Mouse (Mus musculus): Measurements from ENCODE around the gene Rbm17. TPM values are rescaled to one million over a fixed set of nuclear protein-coding genes. Genes with fewer than 3 reads are reported as not detected.
"Not testable (repeated sequence)": the region's sequence is repeated elsewhere in the genome, so short reads cannot be mapped to it uniquely, and the experiment has no call there.

Rbm17 gene
- total RNA-seq (2021) = 10 to 100 TPM; 73.5 to 87.7 TPM

DNA sequence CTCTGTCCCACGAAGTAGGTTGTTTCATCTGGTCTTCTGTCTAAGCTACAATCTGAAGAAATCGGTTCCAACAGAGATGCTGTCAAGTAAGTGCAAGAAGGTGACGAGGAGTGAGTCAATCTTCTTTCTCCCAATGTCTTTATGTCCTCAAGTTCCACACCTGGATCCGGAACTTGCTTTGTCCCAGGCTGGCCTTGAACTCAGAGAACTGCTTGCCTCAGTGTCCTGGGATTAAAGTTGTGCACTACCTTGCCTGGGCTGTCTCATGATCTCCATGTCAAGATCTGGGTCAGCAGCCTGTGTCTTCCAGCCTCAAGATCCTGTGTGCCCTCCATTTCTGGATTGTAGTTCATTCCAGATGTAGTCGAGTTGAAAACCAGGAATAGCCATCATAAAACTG, at the start of gene Rbm17:
TSS of gene Rbm17 (minus strand) at position 101 of the 400 bp plus-strand sequence.
- intact Hi-C loops (cut with DNase I) = loop anchor here (5.0 kb wide), 1 partner anchor 173 kb away; the partner anchor contains the start of genes Ankrd16 and Fbh1
- DNase-seq (ENCODE audit: low spot score in 2 of 2) = no peak

DNA sequence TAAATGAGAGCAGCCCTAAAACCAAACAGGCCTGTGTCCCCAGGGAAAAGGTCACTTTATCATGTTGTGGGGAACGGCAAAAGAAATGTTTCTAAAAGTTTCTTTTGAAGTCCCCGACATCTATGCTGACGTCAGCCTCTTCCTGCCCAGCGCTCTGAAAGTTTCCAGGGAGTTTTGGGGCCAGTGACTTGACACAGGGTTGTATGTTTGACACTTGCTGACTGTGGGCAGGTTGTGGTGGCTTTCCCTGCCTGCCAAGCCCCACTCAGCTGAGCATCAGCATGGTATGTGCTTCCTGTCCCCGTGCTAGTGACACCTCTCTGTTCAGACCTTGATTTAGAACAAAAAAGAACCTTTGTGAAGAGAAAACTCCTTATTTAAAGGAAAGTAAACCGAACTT, 49.4 kb upstream of the Rbm17 start:
- intact Hi-C loops (cut with DNase I) = no loop called here

DNA sequence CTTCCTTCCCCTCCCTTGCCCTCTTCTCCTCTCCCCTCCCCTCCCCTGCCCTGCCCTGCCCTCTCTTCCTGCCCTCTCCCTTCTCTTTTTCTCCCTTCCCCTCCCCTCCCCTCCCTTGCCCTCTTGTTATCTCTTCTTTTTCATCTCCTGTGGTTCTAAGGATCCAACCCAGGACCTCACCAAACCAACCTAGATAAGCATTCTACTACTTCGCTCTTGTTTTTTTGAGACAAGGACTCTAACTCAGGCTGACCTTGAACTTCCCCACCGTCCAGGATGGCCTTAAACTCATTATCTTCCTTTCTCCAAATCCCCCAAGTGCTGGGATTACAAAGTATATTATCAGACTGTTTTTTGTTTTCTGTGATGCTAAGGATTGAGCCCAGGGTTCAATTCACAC, 48.8 kb upstream of the Rbm17 start:
- intact Hi-C loops (cut with DNase I) = no loop called here
- no peak for DNase-seq (ENCODE audit: low spot score in 2 of 2)

More for the DNA sequence above, 49.4 kb upstream of the Rbm17 start:
- DNase-seq (ENCODE audit: low spot score in 2 of 2) = no peak

DNA sequence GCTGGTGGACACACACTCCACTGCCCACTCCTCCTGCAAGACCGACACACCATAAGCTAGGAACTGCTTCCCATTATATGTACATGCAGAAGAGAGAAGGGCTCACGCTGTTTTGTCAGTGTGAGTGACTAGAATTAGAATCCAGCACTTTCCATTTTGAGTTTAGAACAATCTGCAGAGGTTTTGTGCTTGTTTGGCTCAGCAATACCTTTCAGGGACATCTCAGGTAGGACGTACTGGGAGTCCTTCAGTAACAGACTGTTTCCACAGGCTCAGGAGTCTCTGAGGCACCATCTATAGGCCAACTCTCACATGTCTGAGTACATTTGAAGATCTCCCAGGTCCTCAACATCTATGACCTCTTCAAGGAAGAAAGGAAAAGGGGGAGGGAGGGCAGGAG, 48.2 kb upstream of the Rbm17 start:
- intact Hi-C loops (cut with DNase I) = no loop called here
- DNase-seq (ENCODE audit: low spot score in 2 of 2) = no peak

DNA sequence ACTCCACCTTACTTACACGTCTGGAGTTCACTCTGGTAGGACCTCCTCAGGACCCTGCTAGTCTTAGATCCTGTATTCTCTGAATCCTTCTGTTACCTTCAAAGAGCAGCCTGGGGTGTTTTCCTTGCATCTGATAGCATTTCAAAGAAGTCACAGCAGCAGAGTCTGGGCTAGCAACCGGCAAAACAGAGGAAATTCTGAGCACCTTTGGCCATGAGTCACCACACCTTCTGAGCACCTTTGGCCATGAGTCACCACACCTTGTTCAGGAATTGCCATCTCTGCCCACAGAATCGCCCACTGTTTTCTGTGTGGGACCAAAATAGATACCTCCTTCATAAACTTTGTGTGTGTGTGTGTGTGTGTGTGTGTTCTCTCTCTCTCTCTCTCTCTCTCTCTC, 47.5 kb upstream of the Rbm17 start:
- intact Hi-C loops (cut with DNase I) = no loop called here
- DNase-seq (ENCODE audit: low spot score in 2 of 2) = no peak

DNA sequence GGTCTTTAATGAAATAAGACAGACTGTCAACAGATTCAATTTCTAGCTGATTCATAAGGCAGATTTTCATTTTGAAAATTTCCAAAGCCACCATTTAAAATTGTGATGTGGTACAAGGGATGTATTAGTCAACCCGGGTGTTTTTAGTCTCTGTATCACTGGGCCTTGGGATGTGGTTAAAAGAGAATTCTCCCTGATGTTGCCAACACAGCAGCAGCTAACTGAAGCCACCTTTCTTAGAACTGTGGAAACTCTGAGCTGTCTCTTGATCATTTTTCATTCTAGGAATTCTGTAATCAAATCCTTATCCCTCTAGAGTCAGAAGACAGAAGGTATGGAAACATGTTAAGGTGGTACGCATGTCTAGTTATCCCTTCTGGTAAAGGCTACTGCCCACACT, 41.3 kb upstream of the Rbm17 start:
- intact Hi-C loops (cut with DNase I) = no loop called here
- DNase-seq (ENCODE audit: low spot score in 2 of 2) = no peak

DNA sequence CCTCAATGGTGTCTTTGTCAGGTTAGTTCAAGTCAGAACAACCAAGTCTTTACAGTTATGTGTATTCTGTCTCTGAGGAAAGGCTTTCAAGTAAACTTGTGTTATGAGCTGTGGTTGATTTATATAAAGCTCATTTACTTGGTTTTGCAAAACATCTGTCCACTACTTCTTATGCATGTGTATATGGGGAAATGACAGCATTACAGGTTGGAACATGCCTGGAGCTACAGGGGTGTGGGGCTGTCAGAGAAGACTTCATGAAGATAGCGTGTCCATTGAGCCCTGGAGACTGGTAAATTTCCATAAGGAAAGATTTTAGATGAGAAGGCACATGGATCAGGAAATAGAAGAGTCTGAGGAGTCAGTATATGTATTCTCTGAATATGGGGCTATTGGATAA, 40.1 kb upstream of the Rbm17 start:
- no peak for DNase-seq (ENCODE audit: low spot score in 2 of 2)
- intact Hi-C loops (cut with DNase I) = no loop called here

DNA sequence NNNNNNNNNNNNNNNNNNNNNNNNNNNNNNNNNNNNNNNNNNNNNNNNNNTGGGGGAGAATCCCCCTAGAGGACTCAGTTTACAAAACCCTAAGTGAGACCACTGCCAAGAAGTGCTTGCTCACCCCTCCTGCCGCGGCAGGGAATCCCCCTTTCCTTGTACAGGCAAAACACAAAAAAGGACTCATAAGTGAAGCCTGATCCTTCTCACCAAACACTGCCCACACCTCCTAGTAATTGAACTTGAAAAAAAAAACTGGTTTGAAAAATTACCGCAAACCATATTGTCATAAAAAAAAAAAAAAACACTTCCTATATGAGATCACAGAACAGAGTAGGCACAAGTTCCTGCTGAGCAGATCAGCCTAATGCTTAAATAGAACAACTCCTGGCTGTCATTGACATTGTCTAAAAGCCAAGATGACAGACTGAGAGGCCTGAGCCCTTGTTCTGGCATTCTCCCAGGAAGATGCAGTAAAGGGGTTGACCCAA, 38.5 kb upstream of the Rbm17 start, which contains the start of gene Il2ra:
TSS of gene Il2ra (plus strand) at position 357 of the 491 bp plus-strand sequence.
- no peak for DNase-seq (ENCODE audit: low spot score in 2 of 2)
- intact Hi-C loops (cut with DNase I) = no loop called here

DNA sequence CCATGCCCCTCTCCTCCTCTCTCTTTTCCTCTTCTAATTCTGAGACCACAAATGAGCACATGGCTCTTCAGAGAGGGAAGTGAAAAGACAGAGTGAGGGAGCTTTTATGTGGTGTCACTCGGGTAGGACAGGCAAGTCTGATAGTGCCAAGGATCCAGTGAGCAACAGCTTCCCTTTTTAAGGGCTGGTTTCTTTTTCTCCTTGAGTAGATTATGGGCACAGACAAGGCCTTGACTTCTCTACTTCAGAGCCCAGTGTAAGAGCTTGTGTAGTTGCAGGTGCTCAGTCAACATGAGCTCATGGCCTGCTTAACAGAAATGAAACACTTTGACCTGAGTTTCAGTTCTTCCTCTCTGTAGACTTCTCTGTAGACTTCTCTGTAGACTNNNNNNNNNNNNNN, 33.2 kb upstream of the Rbm17 start:
- intact Hi-C loops (cut with DNase I) = loop anchor here (10.0 kb wide), 1 partner anchor 458 kb away; no protein-coding TSS in a partner anchor
- no peak for DNase-seq (ENCODE audit: low spot score in 2 of 2)

DNA sequence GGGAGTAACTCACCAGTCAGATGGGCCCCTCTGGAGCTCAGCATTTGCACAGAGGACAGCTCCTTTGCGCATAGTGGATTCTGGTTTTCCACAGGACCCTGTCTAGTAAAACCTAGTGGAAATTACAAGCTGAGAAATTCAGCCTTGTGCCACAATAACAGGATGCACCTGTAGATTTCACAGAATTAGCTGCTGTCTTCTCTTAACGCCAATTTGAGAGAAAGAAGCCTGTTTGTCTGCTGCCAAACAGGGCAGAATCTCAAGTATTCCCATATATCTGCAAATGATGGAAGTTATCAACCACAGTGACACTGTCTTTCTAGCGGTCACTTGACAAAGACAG, 32.2 kb upstream of the Rbm17 start:
- intact Hi-C loops (cut with DNase I) = loop anchor here (10.0 kb wide), 1 partner anchor 459 kb away; no protein-coding TSS in a partner anchor
- no peak for DNase-seq (ENCODE audit: low spot score in 2 of 2)

DNA sequence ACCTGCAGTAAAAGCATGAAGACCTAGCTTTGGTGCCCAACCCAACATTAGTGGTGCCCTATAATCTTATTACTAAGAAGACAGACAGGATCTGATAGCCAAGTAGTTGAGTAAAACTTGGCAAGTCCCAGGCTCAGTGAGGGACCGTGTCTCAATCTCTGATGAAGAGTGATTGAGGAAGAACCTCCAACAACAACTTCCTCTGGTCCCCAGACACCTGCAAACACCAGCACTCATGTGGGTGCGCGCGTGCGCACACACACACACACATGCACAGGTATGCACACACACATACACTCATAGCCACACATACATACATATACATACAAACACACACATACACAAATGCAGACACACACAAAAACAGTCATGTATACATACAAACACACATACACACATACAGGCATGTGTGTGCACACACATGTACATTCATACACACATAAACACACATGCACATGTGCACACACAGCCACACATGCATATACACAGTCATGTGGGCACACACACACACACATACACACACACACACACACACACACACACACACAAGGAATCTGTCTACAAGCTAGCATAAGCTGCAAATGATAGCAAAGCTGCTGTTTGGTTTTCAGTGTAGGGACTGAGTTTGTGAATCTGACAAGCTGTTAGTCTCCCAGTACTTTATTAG, 31.7 kb upstream of the Rbm17 start:
- no peak for DNase-seq (ENCODE audit: low spot score in 2 of 2)
- intact Hi-C loops (cut with DNase I) = loop anchor here (10.0 kb wide), 1 partner anchor 459 kb away; no protein-coding TSS in a partner anchor

DNA sequence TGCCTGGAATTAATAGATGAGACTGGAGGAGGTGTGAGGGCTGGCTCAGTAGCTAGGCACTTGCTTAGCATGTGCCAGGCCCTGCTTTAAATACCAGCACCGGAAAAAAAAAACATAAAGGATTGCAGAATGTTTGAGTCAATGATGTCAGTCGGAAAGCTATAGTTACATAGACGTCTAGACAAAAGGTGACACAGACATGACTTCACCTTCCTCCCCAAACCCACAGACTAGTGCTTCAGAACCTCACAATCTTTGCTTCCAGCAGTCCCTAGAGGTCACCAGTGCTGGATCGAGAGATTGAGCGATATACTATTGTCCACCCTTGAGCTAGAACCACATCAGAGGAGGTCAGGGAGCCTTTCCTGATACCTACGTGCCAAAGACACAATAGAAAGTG, 31.1 kb upstream of the Rbm17 start:
- intact Hi-C loops (cut with DNase I) = loop anchor here (10.0 kb wide), 1 partner anchor 460 kb away; no protein-coding TSS in a partner anchor
- DNase-seq (ENCODE audit: low spot score in 2 of 2) = no peak

DNA sequence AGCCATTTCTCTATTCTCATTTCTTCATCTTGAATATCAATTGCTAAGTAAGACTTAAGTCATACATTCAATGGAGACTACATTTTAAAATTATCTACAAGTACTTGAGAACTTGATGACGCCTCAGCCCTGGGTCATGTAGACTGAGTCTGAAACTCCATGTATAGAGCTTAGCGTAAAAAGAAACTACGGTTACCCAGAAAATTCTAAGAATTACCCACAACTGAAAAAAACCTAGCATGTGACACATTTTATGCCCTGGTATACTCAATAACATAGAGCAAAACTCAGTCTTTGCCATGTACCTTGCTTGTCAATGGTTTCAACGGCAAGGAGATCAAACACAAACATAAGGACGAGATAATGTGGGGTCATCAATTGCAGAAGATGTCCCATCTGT, 21.9 kb upstream of the Rbm17 start, which contains the start of gene Gm17490:
TSS of gene Gm17490 (minus strand) at position 375 of the 400 bp plus-strand sequence.
- intact Hi-C loops (cut with DNase I) = no loop called here

DNA sequence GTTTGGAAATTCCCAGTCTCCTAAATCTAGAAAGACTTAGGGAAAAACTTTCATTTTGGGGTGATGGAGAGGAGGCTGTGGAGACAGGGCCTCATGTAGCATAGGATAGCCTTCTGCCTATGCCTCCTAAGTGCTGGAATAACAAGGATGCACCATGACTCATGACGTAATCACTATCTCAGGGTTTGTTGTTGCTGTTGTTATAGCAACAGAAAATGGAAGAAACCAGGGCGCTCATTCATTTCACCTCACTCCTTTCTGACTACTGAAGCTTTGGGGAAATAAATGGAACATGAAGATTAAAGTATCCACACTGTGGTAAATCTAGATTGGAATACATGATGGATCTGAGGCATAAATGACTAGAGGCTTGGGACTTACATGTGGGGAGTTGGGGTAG, 19.8 kb upstream of the Rbm17 start:
- DNase-seq (ENCODE audit: low spot score in 2 of 2) = no peak
- intact Hi-C loops (cut with DNase I) = no loop called here

More for the DNA sequence above, 21.9 kb upstream of the Rbm17 start, which contains the start of gene Gm17490:
- DNase-seq (ENCODE audit: low spot score in 2 of 2) = no peak

DNA sequence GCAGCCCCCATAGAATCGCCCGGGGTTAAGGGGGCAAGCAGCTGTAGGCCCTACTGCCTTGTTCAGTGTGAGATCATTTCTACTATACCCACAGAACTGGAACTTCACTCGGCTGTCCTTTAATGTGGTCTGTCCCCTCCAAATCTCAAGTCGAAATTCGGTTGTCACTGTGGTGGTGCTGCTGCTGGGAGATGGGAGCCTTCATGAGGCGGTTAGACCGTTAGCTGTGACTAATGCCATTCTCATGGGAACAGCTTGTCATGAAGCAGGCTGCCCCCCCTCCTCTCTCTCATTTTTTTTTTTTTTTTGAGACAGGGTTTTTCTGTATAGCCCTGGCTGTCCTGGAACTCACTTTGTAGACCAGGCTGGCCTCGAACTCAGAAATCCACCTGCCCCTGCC, 19.2 kb upstream of the Rbm17 start:
- intact Hi-C loops (cut with DNase I) = no loop called here
- no peak for DNase-seq (ENCODE audit: low spot score in 2 of 2)

DNA sequence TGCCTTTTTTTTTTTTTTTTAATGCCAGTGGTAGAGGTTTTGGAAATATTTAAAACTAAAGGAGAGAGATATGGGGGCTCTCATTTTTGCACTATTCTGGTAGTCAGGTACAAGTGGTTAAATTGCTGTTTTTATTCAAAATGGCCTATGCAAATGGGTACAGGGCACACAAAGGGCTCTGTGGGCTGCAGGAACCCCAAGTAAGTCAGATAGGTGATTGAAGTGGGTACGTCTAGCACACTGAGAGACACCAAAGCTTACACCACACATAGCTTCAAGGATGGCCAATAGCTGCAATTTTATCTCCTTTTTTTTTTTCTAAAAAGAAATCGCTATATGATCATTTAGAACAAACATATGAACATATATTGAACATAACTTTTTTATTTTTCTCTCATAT, 15.6 kb upstream of the Rbm17 start:
- intact Hi-C loops (cut with DNase I) = no loop called here
- DNase-seq (ENCODE audit: low spot score in 2 of 2) = no peak

DNA sequence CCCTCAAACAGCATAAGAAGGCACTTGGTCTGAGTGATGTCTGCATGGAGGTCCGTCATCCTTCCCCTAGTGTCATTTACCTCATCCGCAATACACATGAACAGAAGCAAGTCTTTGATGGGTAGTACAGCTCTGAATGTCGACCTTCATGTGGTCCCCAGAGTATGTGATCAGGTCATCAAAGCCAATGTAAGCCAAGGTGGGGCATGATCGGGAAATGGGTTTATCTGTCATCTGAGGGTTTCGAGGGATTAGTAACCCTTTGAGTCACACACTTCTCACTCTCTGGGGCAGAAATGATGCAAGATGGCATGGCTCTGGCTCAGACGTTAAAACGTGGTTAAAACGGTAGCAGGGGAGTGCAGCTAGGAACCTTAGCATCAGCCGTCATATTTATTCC, 12.9 kb upstream of the Rbm17 start:
- no peak for DNase-seq (ENCODE audit: low spot score in 2 of 2)
- intact Hi-C loops (cut with DNase I) = no loop called here

DNA sequence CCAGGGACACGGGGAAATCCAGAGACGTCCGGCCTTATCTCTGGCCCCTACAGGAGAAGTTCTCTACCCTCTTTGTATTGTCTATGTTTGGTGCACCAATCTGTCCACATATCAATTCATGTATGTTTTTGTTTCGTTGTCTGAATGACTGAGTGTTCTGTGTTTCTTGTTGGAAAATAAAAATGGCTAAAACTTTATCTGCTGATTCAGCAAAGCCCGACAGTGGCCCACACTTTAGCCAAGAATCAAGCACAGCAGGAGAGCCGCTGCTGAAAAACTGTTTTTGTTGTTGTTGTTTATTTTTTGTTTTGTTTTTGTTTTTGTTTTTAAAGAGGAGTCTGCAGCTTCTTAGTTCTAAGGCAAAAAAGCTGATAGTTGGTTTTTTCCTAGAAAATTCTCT, 9.0 kb upstream of the Rbm17 start:
- DNase-seq (ENCODE audit: low spot score in 2 of 2); intact Hi-C loops (cut with DNase I): not testable (repeated sequence)

DNA sequence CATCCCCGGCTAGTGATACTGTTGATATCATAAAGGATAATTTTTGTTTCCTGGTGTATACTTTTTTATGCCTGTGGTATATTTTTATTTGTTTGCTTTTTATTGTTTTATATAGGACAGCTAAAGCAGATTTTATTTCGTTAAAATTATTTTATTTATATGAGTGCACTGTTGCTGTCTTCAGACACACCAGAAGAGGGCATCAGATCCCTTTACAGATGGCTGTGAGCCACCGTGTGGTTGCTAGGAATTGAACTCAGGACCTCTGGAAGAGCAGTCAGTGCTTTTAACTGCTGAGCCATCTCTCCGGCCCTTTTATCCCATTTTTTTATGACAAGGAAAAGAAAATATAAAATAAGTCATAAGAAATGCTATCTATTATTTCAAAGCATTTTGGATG, 2.8 kb upstream of the Rbm17 start:
- intact Hi-C loops (cut with DNase I); DNase-seq (ENCODE audit: low spot score in 2 of 2): not testable (repeated sequence)

DNA sequence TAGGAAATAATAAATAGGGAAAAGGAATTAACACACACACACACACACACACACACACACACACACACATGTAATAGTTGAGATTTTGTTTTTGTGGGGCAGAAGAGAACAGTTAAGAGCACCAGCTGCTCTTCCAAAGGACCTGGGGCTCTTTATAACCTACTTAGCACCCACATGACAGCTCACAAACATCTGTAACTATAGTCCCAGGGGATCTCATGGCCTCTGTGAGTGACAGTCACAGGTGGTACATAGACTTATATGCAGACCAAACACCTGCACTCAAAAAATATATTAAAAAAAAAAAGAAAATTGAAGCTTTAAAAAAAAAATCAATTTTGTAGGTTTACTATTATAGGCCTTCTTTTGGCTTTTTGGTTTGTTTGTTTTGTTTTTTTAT, 958 bp upstream of the Rbm17 start:
- DNase-seq (ENCODE audit: low spot score in 2 of 2) = no peak
- intact Hi-C loops (cut with DNase I) = loop anchor here (5.0 kb wide), 1 partner anchor 172 kb away; the partner anchor contains the start of genes Ankrd16 and Fbh1

All from left cerebral cortex, postnatal 25 days (tissue).